Mouse (Mus musculus) B cell, adult 67 days (primary cell): Measurements from ENCODE around the gene Fbxo22. TPM values are rescaled to one million over a fixed set of nuclear protein-coding genes. Genes with fewer than 3 reads are reported as not detected.

ENCODE experiments used
- total RNA-seq, 2 experiments: library from RNA; stranded (reverse); gene quantifications; 4 replicates each; pipeline ENCODE4 v1.2.4; 2023

Gene Fbxo22
- total RNA-seq: 10 to 100 TPM; 52.5 TPM

GRCm38 (mm10) chr9:55208790-55209481, at the start of gene Fbxo22:
Fbxo22 (plus strand) TSS chr9:55208925.

Other genes starting within 250 kb of the Fbxo22 start
- not detected for gene Chrna5, start 228.0 kb upstream of the Fbxo22 start, total RNA-seq
- not detected for gene Chrna3, start 182.4 kb upstream of the Fbxo22 start, total RNA-seq
- not detected for gene Chrnb4, start 160.1 kb upstream of the Fbxo22 start, total RNA-seq
- 10 to 100 TPM; 37.3 to 38.3 TPM for gene Ube2q2, start 60.1 kb upstream of the Fbxo22 start, total RNA-seq
- gene Nrg4, start 117.9 kb downstream of the Fbxo22 start, total RNA-seq: 1 to 10 TPM; 1.3 to 1.7 TPM
- gene Tmem266, start 118.0 kb downstream of the Fbxo22 start, total RNA-seq: not detected